Mouse (Mus musculus) thymus, postnatal 4 days (tissue): ENCODE measurements at regions not wholly inside any gene's neighbourhood (a gene's known extent, or its start where the extent isn't known, plus 50 kb on each side); places are given as distances from the start of the nearest gene placed in this dataset.
A peak's percentile ranks its signal among the peaks of the same experiment; 100 is the strongest.

Experiments
- DNase-seq: peaks from one replicate; pipeline ENCODE4 v3.0.0; 2021

DNA sequence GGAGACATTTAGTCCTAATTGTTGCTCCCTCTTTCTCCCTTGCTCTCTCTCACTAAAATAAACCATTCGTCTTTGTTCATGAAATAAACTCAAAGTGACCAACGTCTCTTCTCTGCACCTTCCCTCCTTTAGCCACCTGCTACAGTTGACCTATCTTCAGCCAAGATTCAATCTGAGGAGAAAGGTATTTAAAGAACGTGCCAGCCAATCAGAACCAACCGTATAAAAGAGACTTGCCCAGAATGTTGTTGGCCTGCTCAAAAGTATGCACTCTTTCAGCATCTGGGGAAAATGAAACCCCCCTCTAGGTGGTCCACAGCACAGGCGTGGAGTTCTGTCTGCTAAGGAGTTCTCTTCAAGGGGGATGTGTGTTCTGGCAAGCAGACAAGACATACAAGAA, 60.0 kb upstream of the Fer start:
- no peak for DNase-seq

DNA sequence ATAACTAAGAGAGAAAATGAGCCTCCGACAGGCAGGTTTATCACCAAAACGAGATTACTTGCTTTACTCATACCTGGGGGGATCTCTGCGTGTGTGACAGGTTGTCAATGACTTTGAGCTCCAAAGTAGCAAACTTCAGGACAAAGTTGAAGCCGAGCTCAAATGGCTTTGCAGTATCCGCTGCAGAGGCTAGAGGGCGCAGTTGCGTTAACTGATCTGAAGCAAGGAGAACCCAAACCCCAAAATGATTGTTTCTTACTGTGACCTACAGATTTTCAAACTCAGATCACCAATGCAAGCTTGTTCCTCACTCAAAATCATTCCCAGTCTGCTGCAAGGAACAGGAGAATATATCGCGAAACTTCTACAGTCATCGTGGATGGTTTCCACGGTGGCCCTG, 59.3 kb upstream of the Fer start:
- peak; percentile 70 for DNase-seq

DNA sequence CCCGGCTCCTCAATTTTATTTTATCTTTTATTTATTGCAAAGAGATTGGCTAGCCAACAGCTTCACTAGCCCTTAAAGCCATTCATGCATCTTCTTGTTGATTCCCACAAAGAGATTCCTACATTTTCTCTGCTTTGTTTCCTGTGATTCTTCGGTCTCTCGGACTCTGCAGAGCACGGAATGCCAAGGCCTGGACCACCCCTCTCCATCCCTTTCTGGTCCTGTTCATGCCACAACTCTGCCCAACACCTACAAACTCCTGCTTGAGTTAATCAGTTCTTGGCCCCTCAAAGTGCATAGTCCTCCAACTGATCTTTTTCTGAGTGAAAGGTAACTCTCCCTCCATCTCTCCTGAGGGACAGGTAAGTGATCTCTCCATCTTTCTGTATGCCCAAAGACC, 58.4 kb upstream of the Fer start:
- DNase-seq, result no peak

DNA sequence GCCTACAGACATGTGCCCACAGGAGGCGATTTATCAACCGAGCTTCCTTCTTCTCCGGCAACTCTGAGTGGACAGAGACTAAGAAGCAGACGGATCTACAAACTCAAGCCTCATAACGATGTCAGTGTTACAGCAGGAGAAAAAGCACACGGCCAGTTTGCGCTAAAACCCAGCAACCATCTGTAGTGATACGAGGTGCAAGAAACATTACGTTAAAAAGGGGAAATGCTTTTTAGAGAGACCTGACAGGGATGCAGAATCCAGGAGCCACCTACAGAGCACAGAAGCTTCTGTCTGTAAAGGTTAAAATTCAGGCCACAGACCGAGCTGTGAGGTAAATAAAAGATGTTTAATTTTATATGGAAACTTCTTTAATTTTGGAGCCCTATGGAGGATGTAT, 56.5 kb upstream of the Fer start:
- DNase-seq, result no peak

DNA sequence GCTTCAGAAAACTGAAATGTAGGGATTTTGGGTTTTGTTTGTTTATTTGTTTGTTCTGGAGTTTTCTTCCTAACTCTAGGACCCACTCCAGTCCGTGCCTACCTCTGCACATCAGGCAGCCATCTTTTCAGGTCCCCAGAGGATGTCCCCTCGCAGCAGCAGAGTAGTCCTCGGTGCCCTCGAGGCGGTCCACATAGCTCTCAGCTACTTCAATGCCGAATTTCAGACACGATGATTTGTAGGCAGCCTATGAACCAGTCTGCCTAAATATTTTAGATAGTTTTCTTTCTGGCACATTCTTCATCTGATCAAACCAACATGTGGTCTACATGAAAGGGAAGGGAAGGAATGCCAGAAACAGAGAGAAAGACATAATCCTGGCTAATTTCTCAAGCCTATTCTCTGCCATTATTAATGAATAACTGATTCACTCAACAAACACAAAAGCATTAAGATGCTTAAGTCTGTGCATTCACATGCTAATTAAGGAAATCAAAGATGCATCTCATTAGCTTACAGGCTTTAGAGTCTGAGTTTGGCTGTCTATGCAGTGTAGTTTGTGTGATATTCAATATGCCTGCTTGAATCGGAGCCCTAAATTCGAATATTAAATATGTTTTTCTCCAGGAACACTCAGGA, 55.2 kb upstream of the Fer start:
- no peak for DNase-seq

DNA sequence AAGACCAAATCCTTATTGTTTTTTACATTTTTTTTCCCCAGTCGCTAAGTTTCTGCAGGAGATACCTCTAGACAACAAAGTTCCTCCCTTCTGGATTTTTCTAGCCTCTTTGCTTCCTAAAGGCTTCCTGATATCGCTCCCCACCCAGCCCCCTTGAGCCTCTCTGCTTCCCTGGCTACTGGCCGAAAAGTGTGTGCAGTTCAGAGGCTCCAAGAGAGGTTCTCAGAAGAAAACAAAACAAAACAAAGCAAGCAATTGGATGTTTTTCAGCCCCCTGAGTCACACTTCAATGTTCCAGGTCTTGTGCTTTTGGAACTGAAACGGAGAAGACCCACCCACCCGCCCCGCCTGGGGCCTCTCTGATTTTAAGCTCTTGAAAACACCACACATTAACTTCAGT, 54.1 kb upstream of the Fer start:
- DNase-seq, result no peak

DNA sequence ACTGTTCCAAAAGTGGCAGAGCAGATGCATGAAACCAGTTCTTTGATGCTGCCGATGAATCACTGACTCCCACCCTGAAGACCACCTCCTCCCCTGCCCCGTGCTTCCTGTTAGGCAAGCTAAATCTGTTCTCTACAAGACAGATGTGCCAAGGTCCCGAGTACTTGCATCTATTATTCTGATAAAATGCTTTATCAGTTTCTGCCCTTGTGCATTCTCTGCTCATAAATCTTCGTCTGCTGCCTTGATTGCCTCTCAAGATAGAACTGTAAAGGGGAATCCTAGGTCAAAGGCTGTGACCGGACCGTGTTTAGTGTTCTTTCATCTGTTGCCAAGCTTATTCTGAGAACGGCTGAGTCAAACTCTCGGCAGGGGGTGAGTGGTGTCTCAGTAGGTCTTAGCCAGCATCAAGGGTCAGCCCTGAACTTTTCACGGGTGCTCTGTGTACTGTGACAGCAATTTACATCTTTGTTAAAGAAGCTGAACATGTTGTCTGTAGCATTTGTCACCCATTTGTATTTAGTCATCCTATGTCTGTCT, 51.5 kb upstream of the Fer start:
- no peak for DNase-seq

DNA sequence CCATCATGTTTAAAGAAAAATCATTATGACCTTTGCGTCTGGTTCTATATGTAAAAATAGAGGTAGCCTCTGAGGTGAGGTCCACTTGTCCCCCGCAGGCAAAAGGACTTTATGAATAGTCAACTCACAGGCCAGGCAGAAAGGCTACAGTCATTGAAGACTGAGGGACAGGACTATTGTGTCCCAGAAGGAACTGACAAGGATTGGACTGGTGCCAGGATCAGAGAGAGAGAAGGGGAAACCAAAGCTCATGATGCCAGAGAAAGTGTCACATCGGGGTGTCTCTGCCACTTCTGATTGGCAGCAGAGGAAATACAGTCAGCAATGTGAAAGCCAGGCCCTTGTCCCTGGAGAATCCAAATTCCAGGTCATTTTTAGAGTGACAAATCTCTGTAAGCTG, 50.3 kb upstream of the Fer start:
- DNase-seq, result no peak
